In the genomic region with DNA sequence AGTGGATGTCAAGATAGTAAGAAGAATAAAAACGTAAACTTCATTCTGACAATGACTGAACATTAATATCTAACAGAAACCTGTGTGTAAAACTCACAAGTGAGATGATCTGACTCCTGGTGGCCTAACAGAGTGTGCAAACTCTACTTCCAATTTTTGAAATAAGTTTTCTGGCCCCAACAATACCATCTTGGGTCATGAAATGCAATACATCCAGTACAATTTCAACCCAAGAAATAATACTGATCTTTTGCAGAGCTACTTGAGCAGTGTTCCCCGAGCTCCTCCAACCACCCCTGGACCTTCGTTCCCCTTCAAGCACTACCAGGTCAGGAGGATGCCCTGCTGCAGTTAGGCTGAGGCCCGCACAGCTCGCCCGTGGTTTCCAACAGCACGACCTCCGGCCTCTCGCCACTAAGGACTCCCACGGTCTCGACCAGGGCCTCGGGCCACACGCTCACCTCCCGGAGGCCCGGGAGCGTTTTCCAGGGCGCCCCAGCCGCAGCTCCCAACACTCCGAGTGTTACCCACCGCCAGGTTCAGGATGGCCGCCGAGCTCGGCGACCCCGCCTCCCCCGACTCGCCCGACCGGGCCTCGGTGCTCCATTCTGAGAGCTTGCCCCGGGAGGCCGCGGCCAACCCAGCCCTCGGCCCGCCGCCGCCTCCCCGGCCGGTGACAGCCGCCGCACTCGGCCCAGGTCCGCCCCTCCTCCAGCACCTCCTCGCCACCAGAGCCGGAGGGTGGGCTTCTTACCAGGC, we compare ENCODE assay signal across 9 mouse cellular contexts. TPM values are rescaled to one million over a fixed set of nuclear protein-coding genes. Genes with fewer than 3 reads are reported as not detected.
DNase-seq lines count a peak whose midpoint lies in the region; ATAC-seq lines count a peak whose summit lies in the region.
"Had no signal": no experiment of that assay in that cellular context is flagged by ENCODE, and none has a peak within 500 bp of the region (broad histone marks: within the 10 kb centered on the region; RNA-seq: fewer than 3 reads in every experiment).

No protein-coding gene starts in this region.

- peak overlapping the region; percentile 98 for H3K9ac ChIP-seq in heart, embryonic 14.5 days (ENCODE audit: low read length)
- peak overlapping the region; percentile 89 for H3K9ac ChIP-seq in lung, embryonic 16.5 days (ENCODE audit: low read length)

- H3K4me2 ChIP-seq in heart, embryonic 14.5 days (ENCODE audit: low read length): peak overlapping the region; percentile 71
- peak overlapping the region; percentile 70 for H3K4me2 ChIP-seq in lung, embryonic 16.5 days (ENCODE audit: low read depth, low read length)

- no peaks in the 10 kb centered on the region for H3K36me3 ChIP-seq in heart, embryonic 14.5 days (ENCODE audit: control insufficient read depth, insufficient read depth, low read length)
- H3K36me3 ChIP-seq in lung, embryonic 16.5 days (ENCODE audit: control insufficient read depth, insufficient read depth, low read length): peaks cover 2% of the 10 kb centered on the region; the same call in 1 of the 2 replicates

- no peaks in the 10 kb centered on the region for H3K9me3 ChIP-seq in heart, embryonic 14.5 days (ENCODE audit: control insufficient read depth, low read length)
- no peaks in the 10 kb centered on the region for H3K9me3 ChIP-seq in lung, embryonic 16.5 days (ENCODE audit: control insufficient read depth, low read length)

- peak overlapping the region; percentile 84 to 92 for H3K4me3 ChIP-seq in heart, embryonic 14.5 days (ENCODE audit: control insufficient read depth in 1 of 2, insufficient read depth in 1 of 2, low read depth in 1 of 2, low read length in 2 of 2)
- H3K4me3 ChIP-seq in lung, embryonic 16.5 days (ENCODE audit: low read length): peak overlapping the region; percentile 97

- peak; percentile 66 for DNase-seq in 416B (ENCODE audit: low read depth)
- DNase-seq in CD4-positive, CD25-positive, alpha-beta regulatory T cell, adult 2 months (ENCODE audit: low read depth, low spot score): peak; percentile 49
- DNase-seq in cerebellum, adult 8-10 months: peak; percentile 51
- DNase-seq in kidney, postnatal 10 days: peak; percentile 66
- peak; percentile 34 for DNase-seq in ovary, postnatal 14 days (ENCODE audit: low spot score)
- DNase-seq in gastrocnemius, postnatal 10 days: no peak

- peak overlapping the region; percentile 76 to 94 for H3K27ac ChIP-seq in heart, embryonic 14.5 days (replicated peaks in 1 of 2; ENCODE audit: control insufficient read depth in 1 of 2, insufficient read depth in 1 of 2, low read depth in 2 of 2, low read length in 2 of 2)
- H3K27ac ChIP-seq in lung, embryonic 16.5 days (ENCODE audit: low read length): peak overlapping the region; percentile 86

- H3K4me1 ChIP-seq in heart, embryonic 14.5 days (ENCODE audit: control insufficient read depth in 2 of 2, insufficient read depth in 2 of 2, low read length in 2 of 2): peaks cover 2 to 30% of the 10 kb centered on the region in 2 experiments; a peak in 3 of 4 replicates
- peaks cover 10% of the 10 kb centered on the region for H3K4me1 ChIP-seq in lung, embryonic 16.5 days (replicated peaks; ENCODE audit: control insufficient read depth, insufficient read depth, low read length)

- no peaks in the 10 kb centered on the region for H3K27me3 ChIP-seq in heart, embryonic 14.5 days (ENCODE audit: control insufficient read depth, insufficient read depth, low read length)
- no peaks in the 10 kb centered on the region for H3K27me3 ChIP-seq in lung, embryonic 16.5 days (ENCODE audit: control insufficient read depth, insufficient read depth, low read depth, low read length)

- WGBS in heart, embryonic 14.5 days: under 1% methylated on average over 44 of the region's 45 CpGs
- WGBS in lung, embryonic 16.5 days: under 1% methylated on average over 42 of the region's 45 CpGs

- ATAC-seq in heart, embryonic 14.5 days (ENCODE audit: insufficient number of reproducible peaks, insufficient read depth, low FRiP score, low read depth): peak; percentile 88
- ATAC-seq in lung, embryonic 16.5 days (ENCODE audit: low read depth): peak; percentile 88

RNA-seq across cellular contexts. Expression of gene Mtmr3, which starts 0.6 kb away (rescaled TPM):
- polyA plus RNA-seq in heart, embryonic 14.5 days (2014; fragmentation: Nextera tagmentation; extraction: Ambion mirVana): 24.6 and 25.5 TPM in 2 replicates
- polyA plus RNA-seq in lung, embryonic 16.5 days (2015; fragmentation: Nextera tagmentation; extraction: Ambion mirVana): 26.1 and 27.4 TPM in 2 replicates
- total RNA-seq in gastrocnemius, postnatal 10 days (2021): 10 to 100 TPM; 45.6 to 50.1 TPM

RNA-seq across cellular contexts. Expression of gene Gm11032, which starts 25.8 kb away (rescaled TPM):
- not detected in 2 replicates for polyA plus RNA-seq in heart, embryonic 14.5 days (2014; fragmentation: Nextera tagmentation; extraction: Ambion mirVana)
- polyA plus RNA-seq in lung, embryonic 16.5 days (2015; fragmentation: Nextera tagmentation; extraction: Ambion mirVana): not detected in 2 replicates
- total RNA-seq in gastrocnemius, postnatal 10 days (2021): not detected
- total RNA-seq: gastrocnemius, postnatal 4 days had no signal

RNA-seq across cellular contexts. Expression of gene Ascc2, which starts 43.5 kb away (rescaled TPM):
- 19.0 and 22.0 TPM in 2 replicates for polyA plus RNA-seq in heart, embryonic 14.5 days (2014; fragmentation: Nextera tagmentation; extraction: Ambion mirVana)
- polyA plus RNA-seq in lung, embryonic 16.5 days (2015; fragmentation: Nextera tagmentation; extraction: Ambion mirVana): 34.1 and 35.9 TPM in 2 replicates
- total RNA-seq in gastrocnemius, postnatal 10 days (2021): 10 to 100 TPM; 13.7 to 16.5 TPM
